ENCODE assay signal across 7 mouse cellular contexts in genomic region chr11:21238279-21239020, GRCm38 (mm10). TPM values are rescaled to one million over a fixed set of nuclear protein-coding genes. Genes with fewer than 3 reads are reported as not detected.
DNase-seq lines count a peak whose midpoint lies in the region; ATAC-seq lines count a peak whose summit lies in the region.

No protein-coding gene starts in this region.

- peaks cover 8% of the 10 kb centered on the region for H3K4me1 ChIP-seq in heart, embryonic 11.5 days (ENCODE audit: control insufficient read depth, insufficient read depth, low read length)
- H3K4me1 ChIP-seq in midbrain, embryonic 10.5 days = peaks cover 20% of the 10 kb centered on the region

- H3K27me3 ChIP-seq in heart, embryonic 11.5 days (ENCODE audit: control insufficient read depth, insufficient read depth, low read length) = no peaks in the 10 kb centered on the region
- no peaks in the 10 kb centered on the region for H3K27me3 ChIP-seq in midbrain, embryonic 10.5 days (ENCODE audit: low read depth, poor library complexity, severe bottlenecking)

- under 1% methylated on average over 48 of the region's 65 CpGs for WGBS in heart, embryonic 11.5 days (ENCODE audit: insufficient replicate concordance)
- 2% methylated on average over 63 of the region's 65 CpGs for WGBS in midbrain, embryonic 10.5 days

- peak overlapping the region; percentile 96 for H3K9ac ChIP-seq in heart, embryonic 11.5 days (ENCODE audit: low read depth, low read length)

- H3K9me3 ChIP-seq in heart, embryonic 11.5 days (replicated peaks; ENCODE audit: control insufficient read depth, low read length) = no peaks in the 10 kb centered on the region
- H3K9me3 ChIP-seq in midbrain, embryonic 10.5 days (replicated peaks) = no peaks in the 10 kb centered on the region

- H3K36me3 ChIP-seq in heart, embryonic 11.5 days (ENCODE audit: control insufficient read depth, insufficient read depth, low read length) = no peaks in the 10 kb centered on the region
- no peaks in the 10 kb centered on the region for H3K36me3 ChIP-seq in midbrain, embryonic 10.5 days

- peak; percentile 60 for DNase-seq in CD4-positive helper T cell, adult 2 months (ENCODE audit: low read depth, low spot score)
- DNase-seq in ES-CJ7 (ENCODE audit: low read depth, low spot score) = peak; percentile 41
- DNase-seq in embryo, embryonic 11.5 days (ENCODE audit: low read depth, low spot score) = peak; percentile 34
- DNase-seq in kidney, postnatal 25 days = peak; percentile 34 to 69
- DNase-seq in midbrain, embryonic 10.5 days (ENCODE audit: low spot score) = peak; percentile 75
- DNase-seq in spleen, postnatal 4 days (ENCODE audit: low spot score in 2 of 2) = peak; percentile 50 to 83

- H3K27ac ChIP-seq in heart, embryonic 11.5 days (ENCODE audit: low read depth, low read length) = peak overlapping the region; percentile 96
- H3K27ac ChIP-seq in midbrain, embryonic 10.5 days (replicated peaks) = peak overlapping the region; percentile 99

- peak; percentile 80 for ATAC-seq in heart, embryonic 11.5 days (replicated peaks; ENCODE audit: insufficient number of reproducible peaks, low FRiP score, low TSS enrichment)

- peak overlapping the region; percentile 85 for H3K4me3 ChIP-seq in heart, embryonic 11.5 days (ENCODE audit: low read depth, low read length)
- peak overlapping the region; percentile 93 for H3K4me3 ChIP-seq in midbrain, embryonic 10.5 days

- H3K4me2 ChIP-seq in heart, embryonic 11.5 days = peak overlapping the region; percentile 82

RNA-seq across cellular contexts. Expression of gene Vps54, which starts 0.6 kb away (rescaled TPM):
- 10.4 and 12.6 TPM in 2 replicates for polyA plus RNA-seq in heart, embryonic 11.5 days (2014; fragmentation: Nextera tagmentation; extraction: Ambion mirVana)
- 9.6 and 10.2 TPM in 2 replicates for polyA plus RNA-seq in midbrain, embryonic 10.5 days (2016; fragmentation: Nextera tagmentation; extraction: Ambion mirVana)

Comparison
In these comparisons a context has a peak if more than half of its experiments do, and no peak if none do; other contexts are left out.
1. Peak in every context shown above with its lines: DNase-seq, ATAC-seq, H3K4me3 ChIP-seq and H3K27ac ChIP-seq.